Mouse (Mus musculus): ENCODE data around the gene Apc2. TPM values are rescaled to one million over a fixed set of nuclear protein-coding genes. Genes with fewer than 3 reads are reported as not detected.

Gene Apc2
- polyA plus RNA-seq, 1 experiment from 2014 or later: 2.4 TPM

GRCm38 (mm10) chr10:80351896-80352295 lies 56.1 kb downstream of the Apc2 start:
- no peak overlapping the region for H3K4me2 ChIP-seq
- H3K4me3 ChIP-seq (replicated peaks): no peak overlapping the region
- 28% methylated on average over 11 of the region's 11 CpGs for WGBS
- no peaks in the 10 kb centered on the region for H3K9me3 ChIP-seq (replicated peaks)
- peaks cover 100% of the 10 kb centered on the region for H3K27me3 ChIP-seq
- ATAC-seq (replicated peaks; ENCODE audit: low FRiP score): no peak
- no peaks in the 10 kb centered on the region for H3K36me3 ChIP-seq
- H3K9ac ChIP-seq: no peak overlapping the region
- peaks cover 48% of the 10 kb centered on the region for H3K4me1 ChIP-seq
- no peak overlapping the region for H3K27ac ChIP-seq

GRCm38 (mm10) chr10:80352727-80353126 lies 57.0 kb downstream of the Apc2 start:
- H3K27me3 ChIP-seq: peaks cover 100% of the 10 kb centered on the region
- no peak overlapping the region for H3K4me2 ChIP-seq
- 47% methylated on average over 8 of the region's 8 CpGs for WGBS
- no peak overlapping the region for H3K9ac ChIP-seq
- peaks cover 51% of the 10 kb centered on the region for H3K4me1 ChIP-seq
- ATAC-seq (replicated peaks; ENCODE audit: low FRiP score): no peak
- no peaks in the 10 kb centered on the region for H3K9me3 ChIP-seq (replicated peaks)
- H3K27ac ChIP-seq: no peak overlapping the region
- no peaks in the 10 kb centered on the region for H3K36me3 ChIP-seq
- no peak overlapping the region for H3K4me3 ChIP-seq (replicated peaks)

GRCm38 (mm10) chr10:80355431-80355830 lies 59.7 kb downstream of the Apc2 start:
- WGBS: 13% methylated on average over 9 of the region's 9 CpGs
- Histone ChIP-seq H3K4me3 (replicated peaks) (no peak overlapping the region), H3K27me3 (peaks cover 100% of the 10 kb centered on the region), H3K36me3 (no peaks in the 10 kb centered on the region), H3K9ac (no peak overlapping the region), H3K4me2 (no peak overlapping the region), H3K9me3 (replicated peaks) (no peaks in the 10 kb centered on the region), H3K4me1 (peaks cover 41% of the 10 kb centered on the region), H3K27ac (no peak overlapping the region)
- no peak for ATAC-seq (replicated peaks; ENCODE audit: low FRiP score)

- Histone ChIP-seq H3K9ac (peak within 1 kb of the TSS; percentile 15), H3K27me3 (peaks cover 100% of the 10 kb centered on the region), H3K9me3 (replicated peaks) (no peaks in the 10 kb centered on the region), H3K27ac (no peak within 1 kb of the TSS), H3K4me2 (peak within 1 kb of the TSS; percentile 65), H3K4me1 (peaks cover 41% of the 10 kb centered on the region), H3K4me3 (replicated peaks) (peak within 1 kb of the TSS; percentile 37), H3K36me3 (no peaks in the 10 kb centered on the region)
- ATAC-seq (replicated peaks; ENCODE audit: low FRiP score): no peak
- WGBS: 2% methylated on average over 53 of the region's 53 CpGs
These were observed 60.4 kb downstream of the Apc2 start, which contains the start of gene Plk5 for GRCm38 (mm10) chr10:80356001-80356682. Gene Plk5 (plus strand): TSS chr10:80356459.

- Histone ChIP-seq H3K9me3 (replicated peaks) (no peaks in the 10 kb centered on the region), H3K9ac (peak overlapping the region; percentile 15), H3K4me1 (peaks cover 41% of the 10 kb centered on the region), H3K27me3 (peaks cover 94% of the 10 kb centered on the region), H3K27ac (no peak overlapping the region), H3K4me3 (replicated peaks) (peak overlapping the region; percentile 37), H3K36me3 (no peaks in the 10 kb centered on the region), H3K4me2 (peak overlapping the region; percentile 65)
- ATAC-seq (replicated peaks; ENCODE audit: low FRiP score): no peak
- 1% methylated on average over 34 of the region's 34 CpGs for WGBS
These were observed 61.0 kb downstream of the Apc2 start for GRCm38 (mm10) chr10:80356737-80357136.

- Histone ChIP-seq H3K27me3 (peaks cover 88% of the 10 kb centered on the region), H3K36me3 (no peaks in the 10 kb centered on the region), H3K4me3 (replicated peaks) (peak overlapping the region; percentile 37), H3K9me3 (replicated peaks) (no peaks in the 10 kb centered on the region), H3K9ac (no peak overlapping the region), H3K4me1 (peaks cover 41% of the 10 kb centered on the region), H3K27ac (no peak overlapping the region), H3K4me2 (peak overlapping the region; percentile 65)
- no peak for ATAC-seq (replicated peaks; ENCODE audit: low FRiP score)
- 26% methylated on average over 7 of the region's 7 CpGs for WGBS
These were observed 61.6 kb downstream of the Apc2 start for GRCm38 (mm10) chr10:80357336-80357735.

GRCm38 (mm10) chr10:80357994-80358639 lies 62.3 kb downstream of the Apc2 start:
- Histone ChIP-seq H3K4me3 (replicated peaks) (peak overlapping the region; percentile 37), H3K36me3 (no peaks in the 10 kb centered on the region), H3K4me2 (peak overlapping the region; percentile 61), H3K9ac (no peak overlapping the region), H3K27ac (no peak overlapping the region), H3K4me1 (peaks cover 35% of the 10 kb centered on the region), H3K9me3 (replicated peaks) (no peaks in the 10 kb centered on the region), H3K27me3 (peaks cover 86% of the 10 kb centered on the region)
- peak; percentile 58 for ATAC-seq (replicated peaks; ENCODE audit: low FRiP score)
- 6% methylated on average over 31 of the region's 31 CpGs for WGBS

GRCm38 (mm10) chr10:80363734-80364133 lies 68.0 kb downstream of the Apc2 start:
- 36% methylated on average over 6 of the region's 6 CpGs for WGBS
- Histone ChIP-seq H3K27ac (no peak overlapping the region), H3K9me3 (replicated peaks) (0 out of 2 replicates have a peak, but pooled peaks cover 2% of the 10 kb centered on the region), H3K4me1 (peaks cover 8% of the 10 kb centered on the region; the same call in 1 of the 2 replicates), H3K36me3 (no peaks in the 10 kb centered on the region), H3K27me3 (peaks cover 43% of the 10 kb centered on the region), H3K4me2 (no peak overlapping the region), H3K4me3 (replicated peaks) (no peak overlapping the region), H3K9ac (no peak overlapping the region)
- peak; percentile 38; the same call in 1 of the 2 replicates for ATAC-seq (replicated peaks; ENCODE audit: low FRiP score)

- peaks cover 23% of the 10 kb centered on the region for H3K27me3 ChIP-seq
- no peak overlapping the region for H3K4me2 ChIP-seq
- 0 out of 2 replicates have a peak, but pooled peaks cover 3% of the 10 kb centered on the region for H3K9me3 ChIP-seq (replicated peaks)
- no peak overlapping the region for H3K9ac ChIP-seq
- no peaks in the 10 kb centered on the region for H3K36me3 ChIP-seq
- WGBS: 70% methylated on average over 6 of the region's 6 CpGs
- peaks cover 8% of the 10 kb centered on the region; the same call in 1 of the 2 replicates for H3K4me1 ChIP-seq
- H3K27ac ChIP-seq: no peak overlapping the region
- no peak overlapping the region for H3K4me3 ChIP-seq (replicated peaks)
- ATAC-seq (replicated peaks; ENCODE audit: low FRiP score): no peak
These were observed 70.0 kb downstream of the Apc2 start for GRCm38 (mm10) chr10:80365736-80366135.

Small RNA genes within 50 kb of the gene (microRNA-seq; reads per million reads assigned to microRNA genes)
- gene Mir6911: 0.59 reads per million

Other genes starting within 250 kb of the Apc2 start
- 581 and 603 TPM in 2 replicates for gene Gpx4, start 248.8 kb upstream of the Apc2 start, polyA plus RNA-seq (2015; fragmentation: Nextera tagmentation; extraction: Ambion mirVana)
- gene Sbno2, start 190.4 kb upstream of the Apc2 start, polyA plus RNA-seq (2015; fragmentation: Nextera tagmentation; extraction: Ambion mirVana): 14.4 and 16.2 TPM in 2 replicates
- gene Stk11, start 180.2 kb upstream of the Apc2 start, polyA plus RNA-seq (2015; fragmentation: Nextera tagmentation; extraction: Ambion mirVana): 15.0 and 22.4 TPM in 2 replicates
- 594 and 612 TPM in 2 replicates for gene Atp5d, start 157.3 kb upstream of the Apc2 start, polyA plus RNA-seq (2015; fragmentation: Nextera tagmentation; extraction: Ambion mirVana)
- 5.7 and 6.1 TPM in 2 replicates for gene Cbarp, start 155.1 kb upstream of the Apc2 start, polyA plus RNA-seq (2015; fragmentation: Nextera tagmentation; extraction: Ambion mirVana)
- gene Midn, start 147.7 kb upstream of the Apc2 start, polyA plus RNA-seq (2015; fragmentation: Nextera tagmentation; extraction: Ambion mirVana): 18.8 and 19.5 TPM in 2 replicates
- 95.1 and 111 TPM in 2 replicates for gene Cirbp, start 130.0 kb upstream of the Apc2 start, polyA plus RNA-seq (2015; fragmentation: Nextera tagmentation; extraction: Ambion mirVana)
- 11.2 and 13.2 TPM in 2 replicates for gene 1600002K03Rik, start 123.0 kb upstream of the Apc2 start, polyA plus RNA-seq (2015; fragmentation: Nextera tagmentation; extraction: Ambion mirVana)
- 15.4 and 17.0 TPM in 2 replicates for gene Efna2, start 116.5 kb upstream of the Apc2 start, polyA plus RNA-seq (2015; fragmentation: Nextera tagmentation; extraction: Ambion mirVana)
- 74.8 and 75.5 TPM in 2 replicates for gene Mum1, start 69.5 kb upstream of the Apc2 start, polyA plus RNA-seq (2015; fragmentation: Nextera tagmentation; extraction: Ambion mirVana)
- 376 and 387 TPM in 2 replicates for gene Ndufs7, start 46.9 kb upstream of the Apc2 start, polyA plus RNA-seq (2015; fragmentation: Nextera tagmentation; extraction: Ambion mirVana)
- 34.2 and 37.0 TPM in 2 replicates for gene Gamt, start 35.0 kb upstream of the Apc2 start, polyA plus RNA-seq (2015; fragmentation: Nextera tagmentation; extraction: Ambion mirVana)
- gene Dazap1, start 34.5 kb upstream of the Apc2 start, polyA plus RNA-seq (2015; fragmentation: Nextera tagmentation; extraction: Ambion mirVana): 56.3 and 58.5 TPM in 2 replicates
- 1,002 and 1,019 TPM in 2 replicates for gene Rps15, start 3.5 kb upstream of the Apc2 start, polyA plus RNA-seq (2015; fragmentation: Nextera tagmentation; extraction: Ambion mirVana)
- 49.5 and 52.7 TPM in 2 replicates for gene 2310011J03Rik, start 24.6 kb downstream of the Apc2 start, polyA plus RNA-seq (2015; fragmentation: Nextera tagmentation; extraction: Ambion mirVana)
- gene Pcsk4, start 33.5 kb downstream of the Apc2 start, polyA plus RNA-seq (2015; fragmentation: Nextera tagmentation; extraction: Ambion mirVana): 5.8 and 9.1 TPM in 2 replicates
- 8.4 and 10.5 TPM in 2 replicates for gene Reep6, start 34.0 kb downstream of the Apc2 start, polyA plus RNA-seq (2015; fragmentation: Nextera tagmentation; extraction: Ambion mirVana)
- gene Adamtsl5, start 52.4 kb downstream of the Apc2 start, polyA plus RNA-seq (2015; fragmentation: Nextera tagmentation; extraction: Ambion mirVana): 3.6 and 5.2 TPM in 2 replicates
- gene Plk5, start 60.5 kb downstream of the Apc2 start, polyA plus RNA-seq (2015; fragmentation: Nextera tagmentation; extraction: Ambion mirVana): 0.67 and 0.70 TPM in 2 replicates
- gene Mex3d, start 91.7 kb downstream of the Apc2 start, polyA plus RNA-seq (2015; fragmentation: Nextera tagmentation; extraction: Ambion mirVana): 7.1 and 8.4 TPM in 2 replicates
- 260 and 283 TPM in 2 replicates for gene Mbd3, start 103.6 kb downstream of the Apc2 start, polyA plus RNA-seq (2015; fragmentation: Nextera tagmentation; extraction: Ambion mirVana)
- gene Uqcr11, start 110.9 kb downstream of the Apc2 start, polyA plus RNA-seq (2015; fragmentation: Nextera tagmentation; extraction: Ambion mirVana): 790 and 798 TPM in 2 replicates
- gene Tcf3, start 137.7 kb downstream of the Apc2 start, polyA plus RNA-seq (2015; fragmentation: Nextera tagmentation; extraction: Ambion mirVana): 130 and 138 TPM in 2 replicates
- not detected in 2 replicates for gene Onecut3, start 198.9 kb downstream of the Apc2 start, polyA plus RNA-seq (2015; fragmentation: Nextera tagmentation; extraction: Ambion mirVana)
- gene Atp8b3, start 243.1 kb downstream of the Apc2 start, polyA plus RNA-seq (2015; fragmentation: Nextera tagmentation; extraction: Ambion mirVana): 0.23 TPM in 2 replicates

Data from kidney, embryonic 15.5 days (tissue).